Mouse (Mus musculus) heart, adult 2 months (tissue): ENCODE measurements at regions not wholly inside any gene's neighbourhood (a gene's known extent, or its start where the extent isn't known, plus 50 kb on each side); places are given as distances from the start of the nearest gene placed in this dataset.

Experiments used
- CTCF ChIP-seq: fragments of 200-600 bp; IDR thresholded peaks from 2 replicates; pipeline ENCODE4 v1.8.1; 2022; ENCODE audit warnings: antibody characterized with exemption, mild to moderate bottlenecking, moderate library complexity
- EP300 ChIP-seq: fragments of 200-500 bp; IDR thresholded peaks from 2 replicates; pipeline ENCODE4 v1.6.1; 2011; ENCODE audit warnings: low read depth, low read length, control low read depth; ENCODE audit not compliant: insufficient read depth
- POLR2A ChIP-seq: fragments of 200-500 bp; IDR thresholded peaks from 2 replicates; pipeline ENCODE4 v1.6.1; 2011; ENCODE audit warnings: mild to moderate bottlenecking, low read depth, low read length, control low read depth; ENCODE audit not compliant: insufficient read depth

- TF ChIP-seq POLR2A (no peak), EP300 (no peak), CTCF (no peak)
Observed at GRCm38 (mm10) chr9:100369921-100370320, 116.7 kb downstream of the Il20rb start.
